Mouse (Mus musculus): ENCODE results near the gene Slc12a6. TPM values are rescaled to one million over a fixed set of nuclear protein-coding genes. Genes with fewer than 3 reads are reported as not detected.

Gene Slc12a6
- total RNA-seq, 1 experiment, result 20.7 TPM

GRCm38 (mm10) chr2:112259241-112259962 is 6.2 kb upstream of the Slc12a6 start, which contains the start of gene Nutm1:
TSS of gene Nutm1 (minus strand) at chr2:112259291.
- Histone ChIP-seq H3K27ac (ENCODE audit: insufficient read depth, low read depth, low read length, poor library complexity, severe bottlenecking) (no peak within 1 kb of the TSS), H3K4me3 (ENCODE audit: insufficient read depth in 1 of 2, low read depth in 1 of 2, low read length in 2 of 2, poor library complexity in 1 of 2, severe bottlenecking in 1 of 2) (no peak within 1 kb of the TSS), H3K36me3 (ENCODE audit: control insufficient read depth, insufficient read depth, low read length, poor library complexity, severe bottlenecking) (peaks cover 3% of the 10 kb centered on the region; the same call in 1 of the 2 replicates), H3K9ac (ENCODE audit: insufficient read depth, low read depth, low read length, poor library complexity, severe bottlenecking) (no peak within 1 kb of the TSS), H3K9me3 (ENCODE audit: control insufficient read depth, insufficient read depth, low read depth, low read length) (no peaks in the 10 kb centered on the region), H3K4me1 (ENCODE audit: control insufficient read depth in 2 of 2, insufficient read depth in 2 of 2, low read length in 2 of 2, poor library complexity in 1 of 2) (no peaks in the 10 kb centered on the region; a peak in 1 of 4 replicates)
- DNase-seq (ENCODE audit: low read depth, low spot score), result no peak
- TF ChIP-seq ZNF384 (IDR thresholded peaks at IDR 0.05; ENCODE audit: low read depth, low read length) (0 out of 2 replicates have a peak, but pooled peaks have one; percentile 19), HCFC1 (IDR thresholded peaks at IDR 0.05; ENCODE audit: borderline replicate concordance, insufficient read depth, low read length) (no peak), MAFK (IDR thresholded peaks at IDR 0.05; ENCODE audit: insufficient read depth, low read depth, low read length) (no peak), CHD2 (IDR thresholded peaks at IDR 0.05; ENCODE audit: low read depth, low read length) (no peak), ZC3H11A (IDR thresholded peaks at IDR 0.05; ENCODE audit: borderline replicate concordance, low read depth, low read length) (no peak)
- in situ Hi-C loops (cut with MboI; ENCODE audit: low sequenced_read_pairs in 2 of 2, unreplicated experiment in 2 of 2), result no loop called here

- H3K9ac ChIP-seq (ENCODE audit: insufficient read depth, low read depth, low read length, poor library complexity, severe bottlenecking), result peak within 1 kb of the TSS; percentile 94
- TF ChIP-seq CHD2 (IDR thresholded peaks at IDR 0.05; ENCODE audit: low read depth, low read length) (0 out of 2 replicates have a peak, but pooled peaks have one; percentile 26), HCFC1 (IDR thresholded peaks at IDR 0.05; ENCODE audit: borderline replicate concordance, insufficient read depth, low read length) (peak; percentile 99), MAFK (IDR thresholded peaks at IDR 0.05; ENCODE audit: insufficient read depth, low read depth, low read length) (no peak), ZC3H11A (IDR thresholded peaks at IDR 0.05; ENCODE audit: borderline replicate concordance, low read depth, low read length) (no peak), ZNF384 (IDR thresholded peaks at IDR 0.05; ENCODE audit: low read depth, low read length) (no peak)
These were observed 3.6 kb upstream of the Slc12a6 start, which contains the start of gene Nop10 for GRCm38 (mm10) chr2:112261748-112262653. TSS of gene Nop10 (plus strand) at chr2:112261926.

GRCm38 (mm10) chr2:112262779-112263295 is 2.8 kb upstream of the Slc12a6 start:
- Histone ChIP-seq H3K9me3 (ENCODE audit: control insufficient read depth, insufficient read depth, low read depth, low read length) (no peaks in the 10 kb centered on the region), H3K4me1 (ENCODE audit: control insufficient read depth in 2 of 2, insufficient read depth in 2 of 2, low read length in 2 of 2, poor library complexity in 1 of 2) (no peaks in the 10 kb centered on the region; a peak in 1 of 4 replicates), H3K27ac (ENCODE audit: insufficient read depth, low read depth, low read length, poor library complexity, severe bottlenecking) (no peak overlapping the region), H3K9ac (ENCODE audit: insufficient read depth, low read depth, low read length, poor library complexity, severe bottlenecking) (peak overlapping the region; percentile 94), H3K36me3 (ENCODE audit: control insufficient read depth, insufficient read depth, low read length, poor library complexity, severe bottlenecking) (peaks cover 3% of the 10 kb centered on the region; the same call in 1 of the 2 replicates), H3K4me3 (ENCODE audit: insufficient read depth in 1 of 2, low read depth in 1 of 2, low read length in 2 of 2, poor library complexity in 1 of 2, severe bottlenecking in 1 of 2) (peak overlapping the region; percentile 79 to 97)
- TF ChIP-seq CHD2 (IDR thresholded peaks at IDR 0.05; ENCODE audit: low read depth, low read length) (no peak), MAFK (IDR thresholded peaks at IDR 0.05; ENCODE audit: insufficient read depth, low read depth, low read length) (no peak), ZC3H11A (IDR thresholded peaks at IDR 0.05; ENCODE audit: borderline replicate concordance, low read depth, low read length) (no peak), HCFC1 (IDR thresholded peaks at IDR 0.05; ENCODE audit: borderline replicate concordance, insufficient read depth, low read length) (no peak), ZNF384 (IDR thresholded peaks at IDR 0.05; ENCODE audit: low read depth, low read length) (no peak)
- in situ Hi-C loops (cut with MboI; ENCODE audit: low sequenced_read_pairs in 2 of 2, unreplicated experiment in 2 of 2), result no loop called here
- DNase-seq (ENCODE audit: low read depth, low spot score), result no peak

More at GRCm38 (mm10) chr2:112261748-112262653, 3.6 kb upstream of the Slc12a6 start, which contains the start of gene Nop10:
- Histone ChIP-seq H3K4me1 (ENCODE audit: control insufficient read depth in 2 of 2, insufficient read depth in 2 of 2, low read length in 2 of 2, poor library complexity in 1 of 2) (no peaks in the 10 kb centered on the region; a peak in 1 of 4 replicates), H3K9me3 (ENCODE audit: control insufficient read depth, insufficient read depth, low read depth, low read length) (no peaks in the 10 kb centered on the region), H3K36me3 (ENCODE audit: control insufficient read depth, insufficient read depth, low read length, poor library complexity, severe bottlenecking) (peaks cover 3% of the 10 kb centered on the region; the same call in 1 of the 2 replicates), H3K4me3 (ENCODE audit: insufficient read depth in 1 of 2, low read depth in 1 of 2, low read length in 2 of 2, poor library complexity in 1 of 2, severe bottlenecking in 1 of 2) (peak within 1 kb of the TSS; percentile 79 to 97), H3K27ac (ENCODE audit: insufficient read depth, low read depth, low read length, poor library complexity, severe bottlenecking) (no peak within 1 kb of the TSS)
- DNase-seq (ENCODE audit: low read depth, low spot score), result peak; percentile 96
- in situ Hi-C loops (cut with MboI; ENCODE audit: low sequenced_read_pairs in 2 of 2, unreplicated experiment in 2 of 2), result no loop called here

- in situ Hi-C loops (cut with MboI; ENCODE audit: low sequenced_read_pairs in 2 of 2, unreplicated experiment in 2 of 2), result no loop called here
- Histone ChIP-seq H3K27ac (ENCODE audit: insufficient read depth, low read depth, low read length, poor library complexity, severe bottlenecking) (no peak overlapping the region), H3K9me3 (ENCODE audit: control insufficient read depth, insufficient read depth, low read depth, low read length) (no peaks in the 10 kb centered on the region), H3K9ac (ENCODE audit: insufficient read depth, low read depth, low read length, poor library complexity, severe bottlenecking) (no peak overlapping the region), H3K36me3 (ENCODE audit: control insufficient read depth, insufficient read depth, low read length, poor library complexity, severe bottlenecking) (peaks cover 3% of the 10 kb centered on the region; the same call in 1 of the 2 replicates), H3K4me3 (ENCODE audit: insufficient read depth in 1 of 2, low read depth in 1 of 2, low read length in 2 of 2, poor library complexity in 1 of 2, severe bottlenecking in 1 of 2) (no peak overlapping the region), H3K4me1 (ENCODE audit: control insufficient read depth in 2 of 2, insufficient read depth in 2 of 2, low read length in 2 of 2, poor library complexity in 1 of 2) (no peaks in the 10 kb centered on the region; a peak in 1 of 4 replicates)
- no peak for TF ChIP-seq ZNF384 (IDR thresholded peaks at IDR 0.05; ENCODE audit: low read depth, low read length)
- TF ChIP-seq HCFC1 (IDR thresholded peaks at IDR 0.05; ENCODE audit: borderline replicate concordance, insufficient read depth, low read length), result no peak
- no peak for TF ChIP-seq CHD2 (IDR thresholded peaks at IDR 0.05; ENCODE audit: low read depth, low read length)
- TF ChIP-seq ZC3H11A (IDR thresholded peaks at IDR 0.05; ENCODE audit: borderline replicate concordance, low read depth, low read length), result no peak
- TF ChIP-seq MAFK (IDR thresholded peaks at IDR 0.05; ENCODE audit: insufficient read depth, low read depth, low read length), result no peak
- DNase-seq (ENCODE audit: low read depth, low spot score), result no peak
These were observed 1.3 kb upstream of the Slc12a6 start for GRCm38 (mm10) chr2:112264364-112264763.

Measured in ES-E14 (cell line).